Comparison of ENCODE assay signal across 8 mouse cellular contexts in genomic region chr16:11008162-11008991, GRCm38 (mm10). TPM values are rescaled to one million over a fixed set of nuclear protein-coding genes. Genes with fewer than 3 reads are reported as not detected.
DNase-seq lines count a peak whose midpoint lies in the region; ATAC-seq and TF ChIP-seq lines count a peak whose summit lies in the region.

No protein-coding gene starts in this region.

- H3K36me3 ChIP-seq in liver, embryonic 14.5 days (replicated peaks; ENCODE audit: control insufficient read depth, insufficient read depth, low read depth), result no peaks in the 10 kb centered on the region
- no peaks in the 10 kb centered on the region for H3K36me3 ChIP-seq in neural tube, embryonic 13.5 days

- peaks cover 0 to 22% of the 10 kb centered on the region in 2 experiments; a peak in 2 of 4 replicates for H3K4me1 ChIP-seq in liver, embryonic 14.5 days (replicated peaks; ENCODE audit: control insufficient read depth in 2 of 2, insufficient read depth in 2 of 2, low read length in 1 of 2)
- H3K4me1 ChIP-seq in neural tube, embryonic 13.5 days (replicated peaks), result peaks cover 37% of the 10 kb centered on the region

- H3K4me2 ChIP-seq in liver, embryonic 14.5 days (ENCODE audit: low read depth), result peak overlapping the region; percentile 8; the same call in 1 of the 2 replicates
- peak overlapping the region; percentile 24 for H3K4me2 ChIP-seq in neural tube, embryonic 13.5 days

- TF ChIP-seq CTCF in brain, embryonic 14.5 days (IDR thresholded peaks at IDR 0.05; ENCODE audit: borderline replicate concordance, extremely low read depth, insufficient read depth, insufficient read length), result no peak
- TF ChIP-seq CTCF in liver, embryonic 14.5 days (IDR thresholded peaks at IDR 0.05; ENCODE audit: low read depth), result no peak

- H3K27me3 ChIP-seq in liver, embryonic 14.5 days (ENCODE audit: control insufficient read depth, insufficient read depth, low read length), result no peaks in the 10 kb centered on the region
- H3K27me3 ChIP-seq in neural tube, embryonic 13.5 days, result no peaks in the 10 kb centered on the region

- WGBS in liver, embryonic 14.5 days (ENCODE audit: insufficient replicate concordance), result 20% methylated on average over 15 of the region's 15 CpGs
- WGBS in neural tube, embryonic 13.5 days, result 40% methylated on average over 15 of the region's 15 CpGs

- no peak overlapping the region for H3K4me3 ChIP-seq in liver, embryonic 14.5 days (ENCODE audit: insufficient read depth in 1 of 2, low read depth in 2 of 2, low read length in 2 of 2)
- H3K4me3 ChIP-seq in neural tube, embryonic 13.5 days, result no peak overlapping the region

- H3K9me3 ChIP-seq in liver, embryonic 14.5 days (ENCODE audit: control insufficient read depth, low read length), result no peaks in the 10 kb centered on the region
- no peaks in the 10 kb centered on the region for H3K9me3 ChIP-seq in neural tube, embryonic 13.5 days

- peak; percentile 43 for ATAC-seq in liver, embryonic 14.5 days (ENCODE audit: insufficient read depth)
- ATAC-seq in neural tube, embryonic 13.5 days (ENCODE audit: low read depth), result peak; percentile 78

- H3K9ac ChIP-seq in liver, embryonic 14.5 days (replicated peaks), result no peak overlapping the region
- no peak overlapping the region for H3K9ac ChIP-seq in neural tube, embryonic 13.5 days

- no peak for TF ChIP-seq EP300 in liver, embryonic 14.5 days (IDR thresholded peaks at IDR 0.05; ENCODE audit: low read depth)

- peak; percentile 66 for DNase-seq in Muller cell, postnatal 12 days (ENCODE audit: inconsistent ontology term)
- DNase-seq in brain, embryonic 14.5 days (ENCODE audit: low read depth), result peak; percentile 92
- DNase-seq in gastrocnemius, postnatal 25 days, result peak; percentile 89
- DNase-seq in hindlimb bud, embryonic 11.5 days (ENCODE audit: extremely low spot score, low read depth, low spot score), result peak; percentile 70
- DNase-seq in liver, embryonic 14.5 days (ENCODE audit: low read depth in 3 of 3, low spot score in 3 of 3), result no peak
- no peak for DNase-seq in thymus, postnatal 25 days
- DNase-seq in B cell, adult 2 months, result no peak

- peak overlapping the region; percentile 34; the same call in 1 of the 2 replicates for H3K27ac ChIP-seq in liver, embryonic 14.5 days
- H3K27ac ChIP-seq in neural tube, embryonic 13.5 days (replicated peaks), result peak overlapping the region; percentile 87

- TF ChIP-seq POLR2A in brain, embryonic 14.5 days (IDR thresholded peaks at IDR 0.05; ENCODE audit: borderline replicate concordance, extremely low read depth, insufficient read depth, insufficient read length, poor library complexity, severe bottlenecking), result no peak

RNA-seq across cellular contexts. Expression of gene Snn, which starts 52.4 kb away (rescaled TPM):
- 185 and 187 TPM in 2 replicates for polyA plus RNA-seq in brain, embryonic 14.5 days (2012; rRNA removed)
- total RNA-seq in gastrocnemius, postnatal 25 days (2021), result 1 to 10 TPM; 4.2 to 4.4 TPM
- polyA plus RNA-seq in liver, embryonic 14.5 days (2012; rRNA removed), result 2.0 and 2.2 TPM in 2 replicates
- polyA plus RNA-seq in liver, embryonic 14.5 days (2014; fragmentation: Nextera tagmentation; extraction: Ambion mirVana), result 1.8 and 2.5 TPM in 2 replicates
- 123 and 124 TPM in 2 replicates for polyA plus RNA-seq in neural tube, embryonic 13.5 days (2015; fragmentation: Nextera tagmentation; extraction: Ambion mirVana)

RNA-seq across cellular contexts. Expression of gene Litaf, which starts 57.6 kb away (rescaled TPM):
- polyA plus RNA-seq in brain, embryonic 14.5 days (2012; rRNA removed), result 35.9 and 39.0 TPM in 2 replicates
- 10 to 100 TPM in 1 of 2 experiments, 1 to 10 TPM in 1; 10.0 to 10.1 TPM for total RNA-seq in gastrocnemius, postnatal 25 days (2021)
- polyA plus RNA-seq in liver, embryonic 14.5 days (2012; rRNA removed), result 10.6 and 12.1 TPM in 2 replicates
- polyA plus RNA-seq in liver, embryonic 14.5 days (2014; fragmentation: Nextera tagmentation; extraction: Ambion mirVana), result 26.6 and 27.3 TPM in 2 replicates
- 41.2 and 41.5 TPM in 2 replicates for polyA plus RNA-seq in neural tube, embryonic 13.5 days (2015; fragmentation: Nextera tagmentation; extraction: Ambion mirVana)

Comparison
In these comparisons a context has a peak if more than half of its experiments do, and no peak if none do; other contexts are left out.
1. DNase-seq: peak in Muller cell, postnatal 12 days (single experiment), brain, embryonic 14.5 days (single experiment), gastrocnemius, postnatal 25 days (single experiment) and hindlimb bud, embryonic 11.5 days (single experiment); none in liver, embryonic 14.5 days (0 of 3), thymus, postnatal 25 days (single experiment) and B cell, adult 2 months (0 of 2).
2. RNA of gene Snn, which starts 52.4 kb away (polyA plus RNA-seq): 185 to 187 TPM in brain, embryonic 14.5 days and 123 to 124 TPM in neural tube, embryonic 13.5 days; 1.8 to 2.5 TPM in liver, embryonic 14.5 days; every median in the first group is over 10 times any median in the second.